Mouse (Mus musculus) midbrain, embryonic 16.5 days (tissue): Measurements from ENCODE around the gene Rab11fip4. TPM values are rescaled to one million over a fixed set of nuclear protein-coding genes. Genes with fewer than 3 reads are reported as not detected.
A peak's percentile ranks its signal among the peaks of the same experiment; 100 is the strongest.
"Not testable (repeated sequence)": the region's sequence is repeated elsewhere in the genome, so short reads cannot be mapped to it uniquely, and the experiment has no call there.

ENCODE experiments used
- ATAC-seq: fragments of 200-750 bp; cut with Nextera tagmentation; 2 replicates; pipeline ENCODE4 v1.8.0; 2017; ENCODE audit warnings: moderate TSS enrichment
- H3K27ac ChIP-seq: fragments of 300-500 bp; sonication (generic); 2 replicates; pipeline ENCODE4 v1.5.1; 2014; ENCODE audit warnings: mild to moderate bottlenecking, low read length, mixed read lengths
- H3K27me3 ChIP-seq: fragments of 300-500 bp; sonication (generic); 2 replicates; pipeline ENCODE4 v1.6.1; 2014; ENCODE audit warnings: low read depth, low read length, mixed read lengths; ENCODE audit not compliant: control insufficient read depth, insufficient read depth
- H3K36me3 ChIP-seq: fragments of 300-500 bp; sonication (generic); 2 replicates; pipeline ENCODE4 v1.6.1; 2014; ENCODE audit warnings: mild to moderate bottlenecking, low read length, moderate library complexity, mixed read lengths; ENCODE audit not compliant: control insufficient read depth, insufficient read depth
- H3K4me1 ChIP-seq: fragments of 300-500 bp; sonication (generic); 2 replicates; pipeline ENCODE4 v1.6.1; 2014; ENCODE audit warnings: mild to moderate bottlenecking, low read length, mixed read lengths; ENCODE audit not compliant: control insufficient read depth, insufficient read depth
- H3K4me2 ChIP-seq: fragments of 300-500 bp; sonication (generic); 2 replicates; pipeline ENCODE4 v1.6.1; 2014; ENCODE audit warnings: mild to moderate bottlenecking, low read length, mixed read lengths
- H3K4me3 ChIP-seq: fragments of 300-500 bp; sonication (generic); 2 replicates; pipeline ENCODE4 v1.5.1; 2014; ENCODE audit warnings: low read depth, mild to moderate bottlenecking, low read length, moderate library complexity, mixed read lengths
- H3K9ac ChIP-seq: fragments of 300-500 bp; sonication (generic); 2 replicates; pipeline ENCODE4 v1.6.1; 2014; ENCODE audit warnings: low read depth, low read length, mixed read lengths
- H3K9me3 ChIP-seq: fragments of 300-500 bp; sonication (generic); replicated peaks from 2 replicates; pipeline ENCODE4 v1.6.1; 2014; ENCODE audit warnings: mild to moderate bottlenecking, low read length, mixed read lengths; ENCODE audit not compliant: control insufficient read depth, poor library complexity, severe bottlenecking
- whole genome bisulfite sequencing: fragments of 180-500 bp; shearing (Covaris S2); extraction: QIAGEN DNeasy Blood & Tissue Kit; methylation state at CpG from one replicate; pipeline ENCODE4 v1.1.7; 2014; 5-methylcytosine and 5-hydroxymethylcytosine counted together
- polyA plus RNA-seq: library from polyadenylated mRNA; unstranded; fragments of >200 nt; fragmentation: Nextera tagmentation; extraction: Ambion mirVana; gene quantifications from 2 replicates; pipeline ENCODE4 v1.2.1, GENCODE M21; 2015

The Rab11fip4 gene
- polyA plus RNA-seq, 1 experiment from 2014 or later, result 29.4 TPM

- H3K4me2 ChIP-seq, result no peak overlapping the region
- H3K27me3 ChIP-seq, result no peaks in the 10 kb centered on the region
- H3K4me1 ChIP-seq, result no peaks in the 10 kb centered on the region
- H3K27ac ChIP-seq, result no peak overlapping the region
- 71% methylated on average over 26 of the region's 26 CpGs for WGBS
- H3K4me3 ChIP-seq, result no peak overlapping the region
- ATAC-seq, result peak; percentile 72; the same call in 1 of the 2 replicates
- H3K9me3 ChIP-seq, result no peaks in the 10 kb centered on the region
- H3K36me3 ChIP-seq, result peaks cover 17% of the 10 kb centered on the region
- H3K9ac ChIP-seq, result no peak overlapping the region
Measured at GRCm38 (mm10) chr11:79686501-79687121, 95.6 kb downstream of the Rab11fip4 start.

GRCm38 (mm10) chr11:79689916-79690315 lies 98.9 kb downstream of the Rab11fip4 start:
- Histone ChIP-seq H3K27ac (no peak overlapping the region), H3K27me3 (no peaks in the 10 kb centered on the region), H3K4me1 (no peaks in the 10 kb centered on the region), H3K4me3 (no peak overlapping the region), H3K4me2 (no peak overlapping the region), H3K9ac (no peak overlapping the region), H3K36me3 (peaks cover 23% of the 10 kb centered on the region), H3K9me3 (no peaks in the 10 kb centered on the region)
- ATAC-seq, result no peak
- WGBS, result 92% methylated on average over 1 of the region's 1 CpGs

- Histone ChIP-seq H3K36me3 (peaks cover 20% of the 10 kb centered on the region), H3K9ac (no peak overlapping the region), H3K4me2 (no peak overlapping the region), H3K4me3 (no peak overlapping the region), H3K4me1 (no peaks in the 10 kb centered on the region), H3K27ac (no peak overlapping the region), H3K27me3 (no peaks in the 10 kb centered on the region), H3K9me3 (no peaks in the 10 kb centered on the region)
- ATAC-seq, result no peak
- WGBS, result 71% methylated on average over 9 of the region's 9 CpGs
Measured at GRCm38 (mm10) chr11:79691513-79691912, 100.5 kb downstream of the Rab11fip4 start.

GRCm38 (mm10) chr11:79696390-79697307 lies 105.6 kb downstream of the Rab11fip4 start:
- H3K27me3 ChIP-seq, result no peaks in the 10 kb centered on the region
- peaks cover 4% of the 10 kb centered on the region for H3K4me1 ChIP-seq
- no peaks in the 10 kb centered on the region for H3K9me3 ChIP-seq
- no peak overlapping the region for H3K4me2 ChIP-seq
- no peak overlapping the region for H3K27ac ChIP-seq
- 57% methylated on average over 19 of the region's 19 CpGs for WGBS
- peaks cover 11% of the 10 kb centered on the region for H3K36me3 ChIP-seq
- ATAC-seq, result no peak
- H3K9ac ChIP-seq, result peak overlapping the region; percentile 13; the same call in 1 of the 2 replicates
- H3K4me3 ChIP-seq, result no peak overlapping the region

- H3K9ac ChIP-seq, result no peak overlapping the region
- H3K27me3 ChIP-seq, result no peaks in the 10 kb centered on the region
- H3K36me3 ChIP-seq, result no peaks in the 10 kb centered on the region; the same call in 1 of the 2 replicates
- no peak overlapping the region for H3K4me3 ChIP-seq
- H3K9me3 ChIP-seq, result no peaks in the 10 kb centered on the region
- no peak overlapping the region for H3K27ac ChIP-seq
- no peak overlapping the region for H3K4me2 ChIP-seq
- ATAC-seq, result no peak
- H3K4me1 ChIP-seq, result peaks cover 18% of the 10 kb centered on the region
- 88% methylated on average over 5 of the region's 5 CpGs for WGBS
Measured at GRCm38 (mm10) chr11:79698071-79698470, 107.1 kb downstream of the Rab11fip4 start.

GRCm38 (mm10) chr11:79698542-79698941 lies 107.5 kb downstream of the Rab11fip4 start:
- H3K36me3 ChIP-seq, H3K4me2 ChIP-seq, H3K27ac ChIP-seq, H3K9ac ChIP-seq, H3K4me3 ChIP-seq, H3K27me3 ChIP-seq, H3K9me3 ChIP-seq, ATAC-seq: not testable (repeated sequence)
- peaks cover 21% of the 10 kb centered on the region for H3K4me1 ChIP-seq
- WGBS, result 86% methylated on average over 2 of the region's 4 CpGs

- no peaks in the 10 kb centered on the region for H3K27me3 ChIP-seq
- H3K9ac ChIP-seq, result peak overlapping the region; percentile 32
- H3K4me3 ChIP-seq, result no peak overlapping the region
- no peak for ATAC-seq
- peaks cover 21% of the 10 kb centered on the region for H3K4me1 ChIP-seq
- peak overlapping the region; percentile 77 for H3K4me2 ChIP-seq
- H3K27ac ChIP-seq, result peak overlapping the region; percentile 51
- no peaks in the 10 kb centered on the region; the same call in 1 of the 2 replicates for H3K36me3 ChIP-seq
- H3K9me3 ChIP-seq, result no peaks in the 10 kb centered on the region
- 82% methylated on average over 7 of the region's 7 CpGs for WGBS
Measured at GRCm38 (mm10) chr11:79701466-79701865, 110.5 kb downstream of the Rab11fip4 start.

- H3K27me3 ChIP-seq, result no peaks in the 10 kb centered on the region
- peaks cover 21% of the 10 kb centered on the region for H3K4me1 ChIP-seq
- H3K9ac ChIP-seq, result peak overlapping the region; percentile 32
- no peaks in the 10 kb centered on the region; the same call in 1 of the 2 replicates for H3K36me3 ChIP-seq
- 39% methylated on average over 6 of the region's 6 CpGs for WGBS
- no peak overlapping the region for H3K4me3 ChIP-seq
- H3K4me2 ChIP-seq, result peak overlapping the region; percentile 77
- no peak for ATAC-seq
- H3K27ac ChIP-seq, result peak overlapping the region; percentile 51
- no peaks in the 10 kb centered on the region for H3K9me3 ChIP-seq
Measured at GRCm38 (mm10) chr11:79702092-79702491, 111.1 kb downstream of the Rab11fip4 start.

- Histone ChIP-seq H3K4me2 (peak overlapping the region; percentile 77), H3K36me3 (no peaks in the 10 kb centered on the region; the same call in 1 of the 2 replicates), H3K4me1 (peaks cover 21% of the 10 kb centered on the region), H3K9me3 (no peaks in the 10 kb centered on the region), H3K27ac (peak overlapping the region; percentile 98), H3K4me3 (peak overlapping the region; percentile 82), H3K27me3 (no peaks in the 10 kb centered on the region), H3K9ac (peak overlapping the region; percentile 92)
- WGBS, result 2% methylated on average over 5 of the region's 5 CpGs
- no peak for ATAC-seq
Measured at GRCm38 (mm10) chr11:79703452-79703851, 112.4 kb downstream of the Rab11fip4 start.
